Mouse (Mus musculus) layer of hippocampus, adult 2 months (tissue): Measurements from ENCODE around the gene Scnn1a. TPM values are rescaled to one million over a fixed set of nuclear protein-coding genes. Genes with fewer than 3 reads are reported as not detected.
A peak's percentile ranks its signal among the peaks of the same experiment; 100 is the strongest.

Source experiments
- DNase-seq, 2 experiments: peaks; one replicate each; pipeline ENCODE4 v3.0.0; 2022; ENCODE audit warnings: low spot score in 2 of 2
- H3K27ac ChIP-seq: fragments of 200-600 bp; 2 replicates; pipeline ENCODE4 v1.8.1; 2022
- H3K4me3 ChIP-seq: fragments of 200-600 bp; 2 replicates; pipeline ENCODE4 v1.8.1; 2022; ENCODE audit warnings: mild to moderate bottlenecking
- CTCF ChIP-seq: fragments of 200-600 bp; conservative IDR thresholded peaks from 2 replicates; pipeline ENCODE4 v1.8.1; 2022; ENCODE audit warnings: antibody characterized with exemption, mild to moderate bottlenecking, moderate library complexity
- total RNA-seq, 2 experiments: library from RNA; stranded (reverse); gene quantifications; 2 replicates each; pipeline ENCODE4 v1.2.3; 2021

Scnn1a gene
- total RNA-seq, 2 experiments from 2014 or later = 4.3 to 5.2 TPM

DNA sequence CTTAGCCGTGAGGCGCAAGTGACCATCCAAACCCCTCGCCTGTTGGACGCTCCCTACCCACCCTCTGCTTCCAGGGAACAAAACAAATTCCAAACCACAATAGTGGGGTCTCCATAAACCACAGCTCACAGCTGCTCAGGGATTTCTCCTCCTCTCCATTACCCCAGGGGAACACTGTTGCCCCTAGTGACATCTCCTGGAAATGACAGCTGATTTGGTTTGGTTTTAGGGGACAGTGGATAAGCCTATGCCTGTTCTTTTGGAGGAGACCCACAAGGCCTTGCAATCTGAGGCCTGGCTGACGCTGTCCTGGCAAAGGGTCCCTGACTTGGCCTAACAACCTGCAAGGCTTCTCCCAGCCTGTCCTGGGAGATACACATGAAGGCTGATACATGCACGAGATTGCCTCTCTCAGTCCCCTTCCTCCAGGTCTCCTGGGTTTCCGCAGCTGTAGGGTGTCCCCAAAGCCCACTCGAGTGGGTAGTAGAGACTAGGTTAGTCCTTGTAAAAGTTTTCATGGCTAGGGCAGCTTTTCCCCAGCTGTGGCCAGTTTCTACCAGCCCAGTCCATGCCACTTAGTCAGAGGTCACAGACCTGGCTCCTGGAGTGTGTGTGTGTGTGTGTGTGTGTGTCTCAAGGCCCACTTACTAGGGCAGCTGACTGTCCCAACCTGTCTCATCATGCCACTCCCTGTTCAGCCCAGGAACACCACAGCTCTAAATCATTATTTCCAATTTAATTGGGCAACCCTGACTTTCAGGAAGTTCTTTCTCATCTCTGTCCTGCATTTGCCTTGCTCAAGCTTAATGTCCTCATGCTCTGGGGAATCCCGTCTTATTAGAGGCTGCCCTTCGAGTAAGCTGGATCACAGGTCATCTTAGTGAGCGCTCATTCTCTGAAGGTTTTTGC lies 64.9 kb downstream of the Scnn1a start:
- Histone ChIP-seq H3K27ac (no peak overlapping the region), H3K4me3 (no peak overlapping the region)
- TF ChIP-seq CTCF = peak; percentile 82
- no peak for DNase-seq

DNA sequence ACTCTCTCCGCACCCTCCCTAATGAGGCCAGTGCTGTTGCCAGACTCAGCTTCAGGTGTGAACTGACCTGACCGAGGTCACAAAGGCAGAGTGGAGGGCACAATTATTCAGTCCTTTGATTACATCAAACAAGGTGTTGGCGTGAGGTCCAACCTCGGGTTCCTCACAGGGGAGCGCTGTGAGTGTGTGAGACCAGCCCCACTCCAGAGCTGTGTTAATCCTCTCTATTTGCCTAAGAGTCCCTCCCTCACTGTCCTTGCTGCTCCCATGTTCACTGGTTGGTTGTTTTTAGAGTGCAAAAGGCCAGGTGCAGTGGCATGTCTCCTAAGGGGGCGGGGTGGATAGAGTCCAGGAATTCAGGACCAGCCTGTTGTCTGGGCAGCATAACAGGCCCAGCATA lies 65.6 kb downstream of the Scnn1a start:
- DNase-seq = no peak
- no peak overlapping the region for H3K27ac ChIP-seq
- no peak overlapping the region for H3K4me3 ChIP-seq
- no peak for TF ChIP-seq CTCF

DNA sequence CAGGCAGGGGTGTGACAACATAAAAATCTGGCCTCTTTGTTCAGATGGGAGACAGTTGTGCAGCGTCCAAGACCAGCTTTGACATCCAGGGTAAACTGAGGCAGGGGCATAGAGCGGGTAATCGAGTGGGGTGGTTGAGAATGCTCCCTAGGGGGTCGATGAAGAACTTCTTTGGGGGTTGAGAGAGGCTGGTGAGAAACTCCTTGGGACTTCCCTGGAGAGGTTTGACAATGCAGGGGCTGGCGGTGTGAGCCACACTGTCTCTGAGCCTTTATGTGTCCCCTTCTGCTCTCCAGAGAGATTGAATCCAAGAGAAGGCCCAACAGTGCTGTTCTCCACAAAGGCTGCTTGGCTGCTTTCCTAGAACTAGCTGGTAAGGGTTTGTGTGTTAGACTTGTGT lies 69.4 kb downstream of the Scnn1a start:
- no peak overlapping the region for H3K27ac ChIP-seq
- TF ChIP-seq CTCF = no peak
- H3K4me3 ChIP-seq = no peak overlapping the region
- DNase-seq = no peak

Other genes starting within 250 kb of the Scnn1a start
- 100 to 1,000 TPM; 176 to 185 TPM for gene Chd4, start 224.7 kb upstream of the Scnn1a start, total RNA-seq
- gene Nop2, start 188.8 kb upstream of the Scnn1a start, total RNA-seq = 10 to 100 TPM; 30.8 to 31.7 TPM
- gene Iffo1, start 175.4 kb upstream of the Scnn1a start, total RNA-seq = 10 to 100 TPM; 69.9 to 71.9 TPM
- gene Gapdh, start 154.2 kb upstream of the Scnn1a start, total RNA-seq = 1,000 to 10,000 TPM; 2,438 to 2,531 TPM
- gene Ncapd2, start 129.0 kb upstream of the Scnn1a start, total RNA-seq = 10 to 100 TPM; 24.3 to 28.5 TPM
- gene Mrpl51, start 128.9 kb upstream of the Scnn1a start, total RNA-seq = 10 to 100 TPM; 70.8 to 75.3 TPM
- 10 to 100 TPM; 83.5 to 83.6 TPM for gene Vamp1, start 105.1 kb upstream of the Scnn1a start, total RNA-seq
- gene Tapbpl, start 88.8 kb upstream of the Scnn1a start, total RNA-seq = 1 to 10 TPM; 3.2 to 4.2 TPM
- not detected for gene Cd27, start 83.6 kb upstream of the Scnn1a start, total RNA-seq
- not detected for gene Tuba3a, start 34.6 kb upstream of the Scnn1a start, total RNA-seq
- gene Ltbr, start 6.8 kb upstream of the Scnn1a start, total RNA-seq = 1 to 10 TPM; 6.6 to 9.8 TPM
- 10 to 100 TPM; 12.0 to 12.1 TPM for gene Tnfrsf1a, start 28.7 kb downstream of the Scnn1a start, total RNA-seq
- under 1 TPM in 1 of 2 experiments, not detected in 1; 0.17 TPM for gene Plekhg6, start 60.1 kb downstream of the Scnn1a start, total RNA-seq
- 10 to 100 TPM; 57.1 to 60.0 TPM for gene Cd9, start 174.1 kb downstream of the Scnn1a start, total RNA-seq
- gene Vwf, start 226.1 kb downstream of the Scnn1a start, total RNA-seq = 10 to 100 TPM; 13.2 to 23.5 TPM